Mouse (Mus musculus): ENCODE results near the gene Gm15517. TPM values are rescaled to one million over a fixed set of nuclear protein-coding genes. Genes with fewer than 3 reads are reported as not detected.
A peak's percentile ranks its signal among the peaks of the same experiment; 100 is the strongest.

Gene Gm15517
- polyA plus RNA-seq, 1 experiment = not detected

- no peak for TF ChIP-seq POLR2A (IDR thresholded peaks at IDR 0.05; ENCODE audit: borderline replicate concordance, low read depth, low read length)
- no peak for TF ChIP-seq CTCF (IDR thresholded peaks at IDR 0.05; ENCODE audit: low read depth, low read length)
- H3K4me3 ChIP-seq (ENCODE audit: insufficient read depth, low read length) = no peak within 1 kb of the TSS
- no peak within 1 kb of the TSS for H3K27ac ChIP-seq (ENCODE audit: insufficient read depth, low read depth, low read length)
- H3K4me1 ChIP-seq (ENCODE audit: control insufficient read depth, insufficient read depth, low read length) = peaks cover 24% of the 10 kb centered on the region
Observed at GRCm38 (mm10) chr7:44306516-44307240, 45.4 kb downstream of the Gm15517 start, which contains the start of gene Clec11a. Gene Clec11a (minus strand): TSS chr7:44306902.

- H3K4me1 ChIP-seq (ENCODE audit: control insufficient read depth, insufficient read depth, low read length) = peaks cover 19% of the 10 kb centered on the region
- TF ChIP-seq POLR2A (IDR thresholded peaks at IDR 0.05; ENCODE audit: borderline replicate concordance, low read depth, low read length) (no peak), CTCF (IDR thresholded peaks at IDR 0.05; ENCODE audit: low read depth, low read length) (no peak)
- H3K4me3 ChIP-seq (ENCODE audit: insufficient read depth, low read length) = no peak overlapping the region
- no peak overlapping the region for H3K27ac ChIP-seq (ENCODE audit: insufficient read depth, low read depth, low read length)
Observed at GRCm38 (mm10) chr7:44307261-44308020, 46.2 kb downstream of the Gm15517 start.

GRCm38 (mm10) chr7:44309475-44310284 lies 48.4 kb downstream of the Gm15517 start, which contains the start of gene Shank1:
Gene Shank1 (plus strand): TSS chr7:44310253.
- peak within 1 kb of the TSS; percentile 19; the same call in 1 of the 2 replicates for H3K4me3 ChIP-seq (ENCODE audit: insufficient read depth, low read length)

GRCm38 (mm10) chr7:44310285-44310877 lies 49.1 kb downstream of the Gm15517 start:
- Histone ChIP-seq H3K4me1 (ENCODE audit: control insufficient read depth, insufficient read depth, low read length) (peaks cover 7% of the 10 kb centered on the region; the same call in 1 of the 2 replicates), H3K4me3 (ENCODE audit: insufficient read depth, low read length) (peak overlapping the region; percentile 19; the same call in 1 of the 2 replicates), H3K27ac (ENCODE audit: insufficient read depth, low read depth, low read length) (no peak overlapping the region)
- TF ChIP-seq POLR2A (IDR thresholded peaks at IDR 0.05; ENCODE audit: borderline replicate concordance, low read depth, low read length) (no peak), CTCF (IDR thresholded peaks at IDR 0.05; ENCODE audit: low read depth, low read length) (no peak)

More at GRCm38 (mm10) chr7:44309475-44310284, 48.4 kb downstream of the Gm15517 start, which contains the start of gene Shank1:
- H3K4me1 ChIP-seq (ENCODE audit: control insufficient read depth, insufficient read depth, low read length) = peaks cover 7% of the 10 kb centered on the region; the same call in 1 of the 2 replicates
- H3K27ac ChIP-seq (ENCODE audit: insufficient read depth, low read depth, low read length) = no peak within 1 kb of the TSS
- TF ChIP-seq CTCF (IDR thresholded peaks at IDR 0.05; ENCODE audit: low read depth, low read length) = no peak
- no peak for TF ChIP-seq POLR2A (IDR thresholded peaks at IDR 0.05; ENCODE audit: borderline replicate concordance, low read depth, low read length)

GRCm38 (mm10) chr7:44310878-44311712 lies 49.8 kb downstream of the Gm15517 start:
- Histone ChIP-seq H3K4me3 (ENCODE audit: insufficient read depth, low read length) (peak overlapping the region; percentile 10; the same call in 1 of the 2 replicates), H3K27ac (ENCODE audit: insufficient read depth, low read depth, low read length) (no peak overlapping the region), H3K4me1 (ENCODE audit: control insufficient read depth, insufficient read depth, low read length) (peaks cover 3% of the 10 kb centered on the region; the same call in 1 of the 2 replicates)
- TF ChIP-seq CTCF (IDR thresholded peaks at IDR 0.05; ENCODE audit: low read depth, low read length) (no peak), POLR2A (IDR thresholded peaks at IDR 0.05; ENCODE audit: borderline replicate concordance, low read depth, low read length) (no peak)

Other genes with a start within 250 kb of the Gm15517 start
- gene Klk1b26, start 249.3 kb upstream of the Gm15517 start, polyA plus RNA-seq (2012; ENCODE audit: insufficient read depth, insufficient read length, missing spikeins) = not detected in 2 replicates
- not detected in 2 replicates for gene Klk1b27, start 209.2 kb upstream of the Gm15517 start, polyA plus RNA-seq (2012; ENCODE audit: insufficient read depth, insufficient read length, missing spikeins)
- gene Klk1b21, start 159.1 kb upstream of the Gm15517 start, polyA plus RNA-seq (2012; ENCODE audit: insufficient read depth, insufficient read length, missing spikeins) = not detected in 2 replicates
- not detected in 2 replicates for gene Klk1b22, start 148.8 kb upstream of the Gm15517 start, polyA plus RNA-seq (2012; ENCODE audit: insufficient read depth, insufficient read length, missing spikeins)
- not detected in 2 replicates for gene Klk1b16, start 124.7 kb upstream of the Gm15517 start, polyA plus RNA-seq (2012; ENCODE audit: insufficient read depth, insufficient read length, missing spikeins)
- not detected in 2 replicates for gene Klk1b24, start 73.2 kb upstream of the Gm15517 start, polyA plus RNA-seq (2012; ENCODE audit: insufficient read depth, insufficient read length, missing spikeins)
- not detected in 2 replicates for gene Klk1b3, start 63.3 kb upstream of the Gm15517 start, polyA plus RNA-seq (2012; ENCODE audit: insufficient read depth, insufficient read length, missing spikeins)
- gene Klk1b4, start 54.0 kb upstream of the Gm15517 start, polyA plus RNA-seq (2012; ENCODE audit: insufficient read depth, insufficient read length, missing spikeins) = not detected in 2 replicates
- not detected in 2 replicates for gene Klk1b5, start 45.5 kb upstream of the Gm15517 start, polyA plus RNA-seq (2012; ENCODE audit: insufficient read depth, insufficient read length, missing spikeins)
- not detected in 2 replicates for gene Klk1, start 36.1 kb upstream of the Gm15517 start, polyA plus RNA-seq (2012; ENCODE audit: insufficient read depth, insufficient read length, missing spikeins)
- not detected in 2 replicates for gene Gm36864, start 25.3 kb upstream of the Gm15517 start, polyA plus RNA-seq (2012; ENCODE audit: insufficient read depth, insufficient read length, missing spikeins)
- 1.0 and 1.6 TPM in 2 replicates for gene 1700028J19Rik, start 14.8 kb upstream of the Gm15517 start, polyA plus RNA-seq (2012; ENCODE audit: insufficient read depth, insufficient read length, missing spikeins)
- gene 2410002F23Rik, start 14.7 kb upstream of the Gm15517 start, polyA plus RNA-seq (2012; ENCODE audit: insufficient read depth, insufficient read length, missing spikeins) = 18.4 and 21.7 TPM in 2 replicates
- gene Acp4, start 4.1 kb upstream of the Gm15517 start, polyA plus RNA-seq (2012; ENCODE audit: insufficient read depth, insufficient read length, missing spikeins) = not detected in 2 replicates
- gene Clec11a, start 45.5 kb downstream of the Gm15517 start, polyA plus RNA-seq (2012; ENCODE audit: insufficient read depth, insufficient read length, missing spikeins) = 0.19 TPM in 1 of 2 replicates, not detected in the other
- not detected in 2 replicates for gene Shank1, start 48.8 kb downstream of the Gm15517 start, polyA plus RNA-seq (2012; ENCODE audit: insufficient read depth, insufficient read length, missing spikeins)
- 0.62 and 0.89 TPM in 2 replicates for gene Syt3, start 122.7 kb downstream of the Gm15517 start, polyA plus RNA-seq (2012; ENCODE audit: insufficient read depth, insufficient read length, missing spikeins)
- 1.2 TPM in 1 of 2 replicates, not detected in the other for gene 1700008O03Rik, start 124.4 kb downstream of the Gm15517 start, polyA plus RNA-seq (2012; ENCODE audit: insufficient read depth, insufficient read length, missing spikeins)
- gene Lrrc4b, start 167.6 kb downstream of the Gm15517 start, polyA plus RNA-seq (2012; ENCODE audit: insufficient read depth, insufficient read length, missing spikeins) = not detected in 2 replicates
- not detected in 2 replicates for gene Aspdh, start 203.9 kb downstream of the Gm15517 start, polyA plus RNA-seq (2012; ENCODE audit: insufficient read depth, insufficient read length, missing spikeins)
- 46.7 and 51.3 TPM in 2 replicates for gene Josd2, start 206.5 kb downstream of the Gm15517 start, polyA plus RNA-seq (2012; ENCODE audit: insufficient read depth, insufficient read length, missing spikeins)
- gene Emc10, start 235.1 kb downstream of the Gm15517 start, polyA plus RNA-seq (2012; ENCODE audit: insufficient read depth, insufficient read length, missing spikeins) = 82.1 and 89.3 TPM in 2 replicates
- gene Fam71e1, start 235.1 kb downstream of the Gm15517 start, polyA plus RNA-seq (2012; ENCODE audit: insufficient read depth, insufficient read length, missing spikeins) = 2.1 and 2.9 TPM in 2 replicates

All from bone marrow macrophage, adult 2 months (primary cell).